Mouse (Mus musculus): ENCODE measurements at regions not wholly inside any gene's neighbourhood (a gene's known extent, or its start where the extent isn't known, plus 50 kb on each side); places are given as distances from the start of the nearest gene placed in this dataset.

DNA sequence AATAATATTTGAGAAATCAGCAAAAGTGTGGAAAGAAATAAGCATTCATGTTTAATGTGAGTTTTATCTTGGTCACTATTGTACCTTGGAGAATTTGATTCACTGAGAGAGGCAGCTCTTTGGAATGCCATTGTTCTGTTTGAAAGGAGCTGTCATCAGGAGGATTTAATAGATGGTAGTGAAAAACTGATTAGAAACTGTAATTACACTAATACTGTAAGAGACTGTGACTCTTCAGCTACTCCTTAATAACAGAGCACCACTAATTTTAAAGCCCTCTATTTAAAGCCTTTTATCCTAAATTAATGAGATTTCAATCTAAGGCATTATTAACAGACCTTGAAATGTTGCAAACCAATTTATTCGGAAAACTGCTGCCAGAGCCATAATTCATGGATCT lies 126.1 kb upstream of the Rspo3 start:
- no peak for DNase-seq
- intact Hi-C loops (cut with DNase I): no loop called here

DNA sequence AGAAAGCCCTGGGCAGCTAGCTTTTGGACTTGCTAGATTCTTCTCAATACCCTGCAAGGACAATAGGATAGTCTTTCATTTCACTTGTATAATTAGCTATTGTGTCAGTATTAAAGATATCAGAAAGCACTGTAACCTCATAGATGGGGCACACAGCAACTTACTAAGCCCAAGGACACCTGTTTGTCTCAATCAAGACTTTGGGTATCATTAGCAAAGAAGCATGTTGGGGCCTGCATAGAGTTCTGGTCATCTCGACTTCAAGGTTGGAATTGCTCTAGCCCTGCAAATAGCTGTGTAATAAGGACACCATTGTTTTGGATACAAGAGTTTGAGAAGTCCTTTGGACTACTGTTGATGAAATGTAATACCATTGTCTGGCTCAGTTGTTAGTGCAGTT lies 104.6 kb upstream of the Rspo3 start:
- DNase-seq: no peak
- intact Hi-C loops (cut with DNase I): no loop called here

DNA sequence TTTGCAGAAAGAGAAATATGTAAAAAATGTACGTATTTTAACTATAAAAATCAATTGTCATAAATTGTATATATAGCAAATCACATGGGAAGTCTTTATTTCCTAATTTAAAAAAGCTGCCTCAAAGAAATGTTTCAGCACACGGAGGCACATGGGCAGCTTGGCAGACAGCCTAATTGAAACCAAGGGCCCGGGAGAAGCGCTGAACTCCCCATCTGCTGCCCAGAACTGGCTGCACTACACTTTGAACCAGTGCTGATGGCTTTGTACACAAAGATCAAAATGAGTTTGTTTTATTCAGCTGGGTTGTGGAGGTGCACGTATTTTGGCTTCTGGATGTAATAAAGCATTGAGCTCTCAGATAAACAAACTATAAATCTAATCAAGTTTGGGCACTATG lies 100.2 kb upstream of the Rspo3 start:
- intact Hi-C loops (cut with DNase I): no loop called here
- no peak for DNase-seq

DNA sequence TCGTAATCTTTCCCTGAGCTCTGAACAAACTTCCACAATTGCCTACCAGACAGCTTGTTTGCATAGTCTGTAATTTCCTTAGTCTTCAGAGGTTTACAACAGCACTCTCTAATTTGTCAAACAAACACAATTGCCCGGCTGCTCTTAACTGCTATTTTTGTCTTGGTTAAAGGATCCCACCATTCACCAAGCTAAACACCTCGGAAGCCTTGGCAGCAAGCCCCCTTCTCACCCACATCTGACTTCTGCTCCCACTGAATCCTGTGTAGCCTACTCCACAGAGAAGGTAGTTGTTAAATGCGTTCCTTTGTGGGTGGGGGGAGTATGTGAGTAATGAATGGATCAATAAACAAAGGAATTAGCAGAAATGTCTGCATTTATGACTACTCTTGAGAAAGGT lies 59.8 kb upstream of the Rspo3 start:
- intact Hi-C loops (cut with DNase I): no loop called here
- no peak for DNase-seq

DNA sequence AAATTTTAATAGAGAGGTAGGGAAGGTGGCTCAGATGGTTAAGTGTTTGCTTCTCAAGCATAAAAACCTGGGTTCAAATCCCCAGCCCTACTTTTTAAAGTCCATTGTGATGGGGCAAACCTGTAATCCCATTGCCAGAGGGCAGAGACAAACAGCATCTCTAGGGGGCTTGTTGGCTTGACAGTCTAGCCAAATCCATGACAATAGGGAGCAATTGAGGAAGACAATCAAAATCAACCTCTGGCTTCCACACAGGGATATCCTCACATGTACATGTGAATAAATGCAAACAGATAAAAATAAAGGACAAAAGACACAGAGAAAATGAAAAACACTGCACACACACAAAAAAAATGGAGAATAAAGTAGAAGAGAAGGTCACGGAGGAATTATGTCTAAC lies 59.3 kb upstream of the Rspo3 start:
- intact Hi-C loops (cut with DNase I): no loop called here
- DNase-seq: no peak

DNA sequence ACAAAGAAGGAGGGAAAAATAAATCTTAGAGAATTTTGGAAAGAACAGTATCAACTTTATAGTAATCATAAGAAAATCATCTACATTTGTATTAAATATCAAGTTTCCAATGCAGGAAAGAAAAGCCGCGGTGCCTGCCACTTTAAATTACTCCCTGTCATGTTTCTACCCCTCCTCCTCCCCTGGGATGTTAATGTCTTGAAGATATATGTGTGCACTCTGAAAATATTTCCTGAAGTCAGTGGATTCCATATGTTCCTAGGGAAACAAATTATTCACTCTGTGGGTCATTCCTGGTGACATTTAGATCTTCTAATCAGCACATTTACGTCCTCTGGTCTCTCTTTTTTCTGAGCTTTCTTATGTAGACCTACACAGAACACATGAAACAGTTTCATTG lies 57.2 kb upstream of the Rspo3 start:
- DNase-seq: no peak

DNA sequence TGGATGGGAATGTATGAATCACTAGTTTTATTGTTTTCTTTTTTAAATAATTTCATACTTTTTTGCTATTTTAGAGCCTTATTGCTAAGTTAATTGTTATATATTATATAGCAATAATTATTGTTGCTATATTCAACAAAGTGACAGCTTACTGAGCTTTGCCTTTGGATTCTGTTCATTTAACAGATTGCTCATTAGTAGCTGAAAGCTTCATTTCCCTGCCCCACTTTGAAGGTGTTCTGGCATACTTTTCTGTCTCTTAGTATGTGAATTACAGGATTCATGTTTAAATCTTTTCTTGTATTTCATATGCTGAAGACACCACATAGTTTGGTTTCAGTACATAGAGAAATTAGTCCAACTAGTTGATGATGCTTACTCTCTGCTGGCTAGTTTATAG lies 54.5 kb upstream of the Rspo3 start:
- no peak for DNase-seq

More for the DNA sequence above, 57.2 kb upstream of the Rspo3 start:
- intact Hi-C loops (cut with DNase I): no loop called here

DNA sequence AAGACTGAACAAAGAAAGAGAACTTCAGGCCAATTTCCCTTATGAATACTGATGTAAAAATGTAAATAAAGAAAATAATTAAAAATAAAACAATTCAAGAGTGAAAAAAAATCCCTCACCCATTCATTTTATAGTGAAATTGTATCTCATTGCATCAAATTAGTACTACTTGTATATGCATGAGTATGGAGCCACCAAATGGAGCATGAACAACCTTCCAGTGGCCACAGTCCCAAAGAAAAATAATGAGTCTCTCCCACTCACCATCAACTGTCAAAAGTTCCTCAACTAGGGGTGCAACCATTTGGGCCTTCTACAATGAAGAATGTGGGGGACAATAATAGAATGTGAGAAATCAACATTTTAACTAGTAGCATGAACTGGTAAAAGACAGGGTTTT lies 54.1 kb upstream of the Rspo3 start:
- intact Hi-C loops (cut with DNase I): no loop called here
- DNase-seq: no peak

More for the DNA sequence above, 54.5 kb upstream of the Rspo3 start:
- intact Hi-C loops (cut with DNase I): no loop called here
